8 mouse cellular contexts compared by ENCODE assay signal in genomic region chr6:8512416-8512815, GRCm38 (mm10). TPM values are rescaled to one million over a fixed set of nuclear protein-coding genes. Genes with fewer than 3 reads are reported as not detected.
A peak's percentile ranks its signal among the peaks of the same experiment; 100 is the strongest.
DNase-seq lines count a peak whose midpoint lies in the region; ATAC-seq and TF ChIP-seq lines count a peak whose summit lies in the region.

No protein-coding gene starts in this region.

- H3K79me2 ChIP-seq in heart, adult 2 months (replicated peaks; ENCODE audit: control insufficient read depth, insufficient read depth, low read length), result peaks cover 2% of the 10 kb centered on the region; the same call in 1 of the 2 replicates

- H3K4me2 ChIP-seq in forebrain, embryonic 11.5 days (ENCODE audit: low read depth, low read length, severe bottlenecking), result peak overlapping the region; percentile 65
- H3K4me2 ChIP-seq in midbrain, embryonic 12.5 days (replicated peaks), result peak overlapping the region; percentile 72

- WGBS in heart, embryonic 10.5 days, result 34% methylated on average over 8 of the region's 8 CpGs
- 55% methylated on average over 8 of the region's 8 CpGs for whole genome bisulfite sequencing in heart, adult 2 months
- 21% methylated on average over 8 of the region's 8 CpGs for WGBS in forebrain, embryonic 11.5 days
- WGBS in midbrain, embryonic 12.5 days, result 14% methylated on average over 8 of the region's 8 CpGs

- no peaks in the 10 kb centered on the region for H3K9me3 ChIP-seq in heart, embryonic 10.5 days
- H3K9me3 ChIP-seq in forebrain, embryonic 11.5 days (ENCODE audit: control insufficient read depth, low read length), result no peaks in the 10 kb centered on the region
- H3K9me3 ChIP-seq in midbrain, embryonic 12.5 days, result no peaks in the 10 kb centered on the region

- H3K27me3 ChIP-seq in heart, embryonic 10.5 days (ENCODE audit: insufficient read depth, poor library complexity, severe bottlenecking), result no peaks in the 10 kb centered on the region
- H3K27me3 ChIP-seq in heart, adult 2 months (ENCODE audit: control insufficient read depth, insufficient read depth, low read length), result no peaks in the 10 kb centered on the region
- no peaks in the 10 kb centered on the region for H3K27me3 ChIP-seq in forebrain, embryonic 11.5 days (ENCODE audit: control insufficient read depth, insufficient read depth, low read length)
- no peaks in the 10 kb centered on the region for H3K27me3 ChIP-seq in midbrain, embryonic 12.5 days

- no peak overlapping the region for H3K9ac ChIP-seq in heart, adult 2 months (ENCODE audit: low read depth, low read length)
- H3K9ac ChIP-seq in forebrain, embryonic 11.5 days (ENCODE audit: low read length), result peak overlapping the region; percentile 49; the same call in 1 of the 2 replicates
- peak overlapping the region; percentile 99 for H3K9ac ChIP-seq in midbrain, embryonic 12.5 days (replicated peaks)

- no peaks in the 10 kb centered on the region for H3K36me3 ChIP-seq in heart, embryonic 10.5 days
- peaks cover 7% of the 10 kb centered on the region for H3K36me3 ChIP-seq in heart, adult 2 months (ENCODE audit: control insufficient read depth, insufficient read depth, low read length)
- no peaks in the 10 kb centered on the region for H3K36me3 ChIP-seq in forebrain, embryonic 11.5 days (ENCODE audit: control insufficient read depth, insufficient read depth, low read length)
- H3K36me3 ChIP-seq in midbrain, embryonic 12.5 days, result no peaks in the 10 kb centered on the region

- peak; percentile 3 for ATAC-seq in CD4-positive, CD25-positive, alpha-beta regulatory T cell, adult 4 months
- no peak for ATAC-seq in forebrain, embryonic 11.5 days (replicated peaks; ENCODE audit: low FRiP score)
- no peak for ATAC-seq in midbrain, embryonic 12.5 days (ENCODE audit: low FRiP score, low read depth)

- peak overlapping the region; percentile 90 for H3K4me3 ChIP-seq in heart, embryonic 10.5 days
- no peak overlapping the region for H3K4me3 ChIP-seq in heart, adult 2 months
- H3K4me3 ChIP-seq in forebrain, embryonic 11.5 days (ENCODE audit: low read depth, low read length), result peak overlapping the region; percentile 91
- peak overlapping the region; percentile 98 for H3K4me3 ChIP-seq in midbrain, embryonic 12.5 days

- TF ChIP-seq EP300 in heart, adult 2 months (IDR thresholded peaks at IDR 0.05; ENCODE audit: insufficient read depth, low read depth, low read length), result no peak

- H3K27ac ChIP-seq in heart, embryonic 10.5 days, result no peak overlapping the region
- H3K27ac ChIP-seq in heart, adult 2 months, result no peak overlapping the region
- H3K27ac ChIP-seq in forebrain, embryonic 11.5 days (ENCODE audit: low read depth, low read length), result no peak overlapping the region
- H3K27ac ChIP-seq in midbrain, embryonic 12.5 days (replicated peaks), result peak overlapping the region; percentile 68

- no peak for TF ChIP-seq POLR2A in heart, adult 2 months (IDR thresholded peaks at IDR 0.05; ENCODE audit: insufficient read depth, low read depth, low read length)

- no peak for DNase-seq in heart, embryonic 10.5 days (ENCODE audit: low spot score)
- DNase-seq in heart, adult 2 months, result no peak
- no peak for DNase-seq in forebrain, embryonic 11.5 days (ENCODE audit: low spot score)
- DNase-seq in thymus, postnatal 14 days, result peak; percentile 72
- no peak for DNase-seq in adrenal gland, adult (ENCODE audit: inconsistent age in 2 of 2, low spot score in 1 of 2)
- no peak for DNase-seq in kidney, postnatal 10 days

- H3K4me1 ChIP-seq in heart, embryonic 10.5 days, result peaks cover 17% of the 10 kb centered on the region; the same call in 1 of the 2 replicates
- H3K4me1 ChIP-seq in heart, adult 2 months (ENCODE audit: control insufficient read depth, insufficient read depth, low read length), result peaks cover 2% of the 10 kb centered on the region
- H3K4me1 ChIP-seq in forebrain, embryonic 11.5 days (replicated peaks; ENCODE audit: control insufficient read depth, insufficient read depth, low read length), result peaks cover 2% of the 10 kb centered on the region; the same call in 1 of the 2 replicates
- H3K4me1 ChIP-seq in midbrain, embryonic 12.5 days, result peaks cover 22% of the 10 kb centered on the region

- no peak for TF ChIP-seq CTCF in heart, adult 2 months (IDR thresholded peaks at IDR 0.05)

- intact Hi-C loops in heart, adult 2 months (cut with DNase I), result loop anchor here (5.0 kb wide), 1 partner anchor 240 kb away; no protein-coding TSS in a partner anchor

RNA-seq across cellular contexts. Expression of gene Glcci1, which starts 3.0 kb away (rescaled TPM):
- polyA plus RNA-seq in heart, embryonic 10.5 days (2016; fragmentation: Nextera tagmentation; extraction: Ambion mirVana), result 5.2 and 5.5 TPM in 2 replicates
- total RNA-seq in heart, adult 2 months (2021), result 10 to 100 TPM in 1 of 2 experiments, 1 to 10 TPM in 1; 9.0 to 10.7 TPM
- polyA plus RNA-seq in heart, adult 2 months (2012; rRNA removed), result 1.7 and 3.2 TPM in 2 replicates
- 10 to 100 TPM; 28.3 to 40.6 TPM for polyA plus RNA-seq in CD4-positive, CD25-positive, alpha-beta regulatory T cell, adult 4 months (2017; shearing (Covaris generic))
- polyA plus RNA-seq in forebrain, embryonic 11.5 days (2014; fragmentation: Nextera tagmentation; extraction: Ambion mirVana), result 16.8 and 20.5 TPM in 2 replicates
- polyA plus RNA-seq in midbrain, embryonic 12.5 days (2016; fragmentation: Nextera tagmentation; extraction: Ambion mirVana), result 20.8 and 21.7 TPM in 2 replicates
